Mouse (Mus musculus) MN1 (cell line): ENCODE measurements at regions not wholly inside any gene's neighbourhood (a gene's known extent, or its start where the extent isn't known, plus 50 kb on each side); places are given as distances from the start of the nearest gene placed in this dataset.

ENCODE experiments used
- DNase-seq: peaks from one replicate; pipeline ENCODE4 v3.0.0-alpha.2; 2016; ENCODE audit warnings: low spot score

GRCm38 (mm10) chr1:34739621-34740020 is 103.2 kb downstream of the Fam168b start:
- DNase-seq, result no peak

DNA sequence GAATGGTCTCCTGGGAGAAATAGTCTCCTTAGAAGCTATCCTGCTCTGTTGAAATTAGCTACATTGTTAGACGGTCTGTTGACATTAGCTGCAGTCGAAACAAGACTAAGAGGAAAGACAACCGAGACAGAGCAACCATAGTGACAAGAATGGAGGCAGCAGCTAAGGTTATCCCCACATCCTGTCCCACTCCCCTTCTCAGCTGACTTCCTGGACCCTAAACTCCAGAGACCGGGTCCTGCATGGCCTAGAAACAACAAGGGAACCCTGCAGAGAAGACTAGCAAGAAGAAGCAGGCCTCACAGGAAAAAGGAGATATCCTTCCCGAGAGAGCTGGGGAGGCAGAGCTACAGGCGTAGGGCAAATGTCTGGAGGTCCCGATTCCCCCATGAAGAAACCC is 102.0 kb downstream of the Fam168b start:
- DNase-seq, result no peak

DNA sequence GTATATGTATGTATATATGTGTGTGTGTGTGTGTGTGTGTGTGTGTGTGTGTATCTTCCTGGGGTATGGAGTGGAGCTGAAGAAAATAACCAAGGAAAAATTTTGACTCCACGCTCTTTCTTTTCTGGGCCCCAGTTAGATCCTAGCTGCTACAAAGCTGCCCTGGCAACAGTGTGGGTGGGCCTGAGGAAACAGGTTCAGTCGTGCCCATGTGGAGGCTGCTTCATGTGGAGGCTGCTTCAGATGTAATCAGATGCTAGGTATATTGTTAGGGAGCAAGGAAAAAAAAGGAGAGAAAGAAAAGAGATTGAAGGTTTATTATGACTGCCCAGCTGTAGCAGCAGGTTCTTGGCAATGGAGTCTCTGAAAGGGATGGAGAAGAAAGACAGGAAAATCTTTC is 100.6 kb downstream of the Fam168b start:
- DNase-seq, result no peak

DNA sequence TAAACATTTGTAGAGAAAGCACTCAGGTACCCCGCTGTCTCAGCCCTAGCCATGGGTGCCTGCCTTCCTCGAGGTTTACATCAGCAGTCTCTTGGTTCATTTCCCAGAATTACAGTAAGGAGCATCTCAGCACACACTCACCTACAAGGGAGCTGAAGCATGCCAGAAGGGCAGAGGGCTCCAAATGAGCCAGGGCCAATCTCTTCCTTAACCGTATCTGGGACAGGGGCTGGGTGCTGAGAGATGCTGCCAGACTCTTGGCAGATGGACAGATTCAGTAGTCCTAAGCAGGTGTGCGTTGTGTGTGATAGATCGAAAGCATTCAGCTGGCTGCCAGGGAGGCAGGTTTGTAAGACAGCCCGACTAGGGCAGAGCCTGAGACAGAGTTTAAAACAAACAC is 97.0 kb downstream of the Fam168b start:
- DNase-seq, result no peak

- no peak for DNase-seq
Observed at GRCm38 (mm10) chr1:34749161-34750040, 93.5 kb downstream of the Fam168b start.

- DNase-seq, result no peak
Observed at GRCm38 (mm10) chr1:34750061-34751054, 92.5 kb downstream of the Fam168b start.

DNA sequence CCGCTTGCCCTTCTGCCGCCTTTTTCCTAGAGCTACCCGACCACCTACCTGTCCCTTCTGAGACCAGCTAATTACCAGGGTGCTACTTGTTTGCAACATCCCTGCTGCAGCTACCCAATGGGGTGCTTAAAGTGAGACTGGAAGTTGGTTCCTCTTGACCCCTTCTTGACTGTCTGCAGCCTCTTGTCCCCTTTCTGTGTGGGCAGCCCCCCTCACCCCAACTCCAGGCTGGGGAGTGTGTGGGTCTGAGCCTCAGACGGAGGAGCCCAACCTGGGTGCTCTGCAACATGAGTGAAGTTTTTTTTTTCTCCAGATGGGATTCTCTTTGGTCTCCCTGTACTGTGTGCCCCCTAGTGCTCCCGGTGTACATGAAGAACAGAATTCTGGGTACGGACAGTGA is 91.7 kb downstream of the Fam168b start:
- no peak for DNase-seq

DNA sequence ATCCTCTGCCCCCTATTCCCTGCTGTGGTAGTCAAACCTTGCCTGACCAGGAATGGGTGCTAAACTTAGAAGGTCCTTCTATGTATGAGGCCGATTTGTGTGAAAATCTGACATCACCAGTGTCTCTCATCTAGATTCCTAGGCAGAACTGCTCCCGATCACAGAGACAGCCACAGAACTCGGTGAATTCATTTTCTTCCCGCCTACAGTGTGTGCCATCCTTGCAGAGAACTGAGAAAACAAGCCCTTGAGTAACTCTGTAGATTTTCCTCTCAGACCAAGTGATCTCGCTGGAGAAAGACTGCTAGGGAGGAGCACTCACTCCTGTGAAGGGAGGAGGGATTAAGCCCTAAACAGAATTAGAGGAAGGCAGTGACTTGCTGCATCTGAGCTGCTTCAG is 89.3 kb downstream of the Fam168b start:
- no peak for DNase-seq

GRCm38 (mm10) chr1:34760547-34760946 is 82.3 kb downstream of the Fam168b start:
- DNase-seq, result no peak

DNA sequence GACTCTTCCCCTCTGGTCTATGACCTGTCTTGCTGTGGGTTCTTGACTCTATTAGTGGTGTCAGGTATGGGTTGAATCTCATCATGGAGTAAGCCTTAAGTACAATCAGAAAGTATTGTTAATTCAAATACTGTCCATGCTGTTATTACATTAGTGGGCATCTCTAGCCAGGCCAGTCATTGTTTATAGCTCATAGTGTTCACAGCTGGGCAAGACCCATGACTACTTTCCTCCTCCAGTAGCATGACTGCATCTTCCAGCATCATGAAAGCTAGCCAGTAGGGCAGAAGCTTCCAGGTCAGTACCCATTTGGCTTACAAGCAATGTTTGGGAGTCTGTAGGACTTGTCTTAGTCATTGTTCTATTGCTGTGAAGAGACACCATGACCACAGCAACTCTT is 81.4 kb downstream of the Fam168b start:
- no peak for DNase-seq

DNA sequence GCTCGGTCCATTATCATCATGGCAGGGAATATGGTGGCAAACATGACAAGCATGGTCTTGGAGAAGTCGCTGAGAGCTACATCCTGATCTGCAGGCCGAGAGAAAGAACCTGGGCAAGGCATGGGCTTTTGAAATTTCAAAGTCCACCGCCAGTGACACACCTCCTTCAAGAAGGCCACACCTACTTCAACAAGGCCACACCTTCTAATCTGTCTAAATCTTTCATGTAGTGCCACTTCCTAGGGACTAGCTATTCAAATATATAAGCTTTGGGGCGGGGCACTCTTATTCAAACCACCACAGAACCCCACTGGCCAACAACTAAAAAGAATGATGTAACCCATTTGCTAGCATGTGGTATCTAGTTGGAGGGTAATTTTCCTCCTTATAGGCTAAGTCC is 81.0 kb downstream of the Fam168b start:
- no peak for DNase-seq
